Comparison of ENCODE assay signal across 8 mouse cellular contexts in genomic region chr9:57637741-57638322, GRCm38 (mm10). TPM values are rescaled to one million over a fixed set of nuclear protein-coding genes. Genes with fewer than 3 reads are reported as not detected.
DNase-seq lines count a peak whose midpoint lies in the region; ATAC-seq and TF ChIP-seq lines count a peak whose summit lies in the region.

No protein-coding gene starts in this region.

- intact Hi-C loops in heart, postnatal 25 days (cut with DNase I): no loop called here

- TF ChIP-seq CTCF in thymus, adult 2 months (IDR thresholded peaks at IDR 0.05; ENCODE audit: borderline replicate concordance, control insufficient read depth, extremely low read depth, insufficient read depth, low read length, poor library complexity): no peak

- 3% methylated on average over 6 of the region's 6 CpGs for WGBS in thymus, adult 2 months
- 20% methylated on average over 6 of the region's 6 CpGs for WGBS in embryonic facial prominence, embryonic 12.5 days

- H3K4me3 ChIP-seq in thymus, adult 2 months (ENCODE audit: control insufficient read depth, insufficient read depth, low read length): 0 out of 2 replicates have a peak overlapping the region, but pooled peaks have one; percentile 6
- no peak overlapping the region for H3K4me3 ChIP-seq in embryonic facial prominence, embryonic 12.5 days
- H3K4me3 ChIP-seq in megakaryocyte, embryonic 14.5 days (replicated peaks): peak overlapping the region; percentile 98

- DNase-seq in thymus, adult 2 months: peak; percentile 47
- DNase-seq in thymus, adult 18-20 months: no peak
- peak; percentile 48 for DNase-seq in heart, postnatal 25 days (ENCODE audit: low spot score)
- DNase-seq in kidney, postnatal 36 days: peak; percentile 84 to 86
- DNase-seq in thymus, postnatal 4 days: peak; percentile 45
- no peak for DNase-seq in left cerebral cortex, adult 18-20 months (ENCODE audit: low spot score in 2 of 2)

- H3K27me3 ChIP-seq in thymus, adult 2 months (ENCODE audit: control insufficient read depth, insufficient read depth, low read length): no peaks in the 10 kb centered on the region
- H3K27me3 ChIP-seq in embryonic facial prominence, embryonic 12.5 days: no peaks in the 10 kb centered on the region
- H3K27me3 ChIP-seq in megakaryocyte, embryonic 14.5 days (replicated peaks): no peaks in the 10 kb centered on the region

- 0 out of 2 replicates have a peak overlapping the region, but pooled peaks have one; percentile 8 for H3K9ac ChIP-seq in embryonic facial prominence, embryonic 12.5 days

- TF ChIP-seq POLR2A in thymus, adult 2 months (IDR thresholded peaks at IDR 0.05; ENCODE audit: control insufficient read depth, extremely low read depth, insufficient read depth, low read length, poor library complexity): no peak

- peak overlapping the region; percentile 90 for H3K27ac ChIP-seq in thymus, adult 2 months (ENCODE audit: control insufficient read depth, insufficient read depth, low read length)
- H3K27ac ChIP-seq in embryonic facial prominence, embryonic 12.5 days: peak overlapping the region; percentile 87

- no peaks in the 10 kb centered on the region; the same call in 1 of the 2 replicates for H3K36me3 ChIP-seq in thymus, adult 2 months (ENCODE audit: control insufficient read depth, insufficient read depth, low read length)
- H3K36me3 ChIP-seq in embryonic facial prominence, embryonic 12.5 days: peaks cover 18% of the 10 kb centered on the region; the same call in 1 of the 2 replicates
- peaks cover 77% of the 10 kb centered on the region for H3K36me3 ChIP-seq in megakaryocyte, embryonic 14.5 days (replicated peaks; ENCODE audit: low read length)

- peak; percentile 36; the same call in 1 of the 2 replicates for ATAC-seq in embryonic facial prominence, embryonic 12.5 days (ENCODE audit: insufficient number of reproducible peaks, insufficient read depth, low FRiP score, low TSS enrichment)

- H3K4me2 ChIP-seq in embryonic facial prominence, embryonic 12.5 days (replicated peaks): peak overlapping the region; percentile 37

- peaks cover 81% of the 10 kb centered on the region for H3K4me1 ChIP-seq in thymus, adult 2 months (replicated peaks; ENCODE audit: control insufficient read depth, insufficient read depth, low read length)
- peaks cover 56% of the 10 kb centered on the region for H3K4me1 ChIP-seq in embryonic facial prominence, embryonic 12.5 days
- peaks cover 100% of the 10 kb centered on the region for H3K4me1 ChIP-seq in megakaryocyte, embryonic 14.5 days

- H3K9me3 ChIP-seq in embryonic facial prominence, embryonic 12.5 days: no peaks in the 10 kb centered on the region
- no peaks in the 10 kb centered on the region for H3K9me3 ChIP-seq in megakaryocyte, embryonic 14.5 days

RNA-seq across cellular contexts. Expression of gene Csk, which starts 15.6 kb away (rescaled TPM):
- 245 and 301 TPM in 2 replicates for polyA plus RNA-seq in thymus, adult 2 months (2012; rRNA removed)
- 38.0 and 41.1 TPM in 2 replicates for polyA plus RNA-seq in embryonic facial prominence, embryonic 12.5 days (2016; fragmentation: Nextera tagmentation; extraction: Ambion mirVana)
- total RNA-seq in heart, postnatal 25 days (2021): 10 to 100 TPM; 23.5 to 27.4 TPM
- polyA plus RNA-seq in megakaryocyte, embryonic 14.5 days (2012; ENCODE audit: insufficient read depth, low replicate concordance): 400 and 436 TPM in 2 replicates
- 10 to 100 TPM; 35.1 to 37.0 TPM for total RNA-seq in left cerebral cortex, adult 18-20 months (2021)

RNA-seq across cellular contexts. Expression of gene Lman1l, which starts 17.3 kb away (rescaled TPM):
- 0.20 and 0.26 TPM in 2 replicates for polyA plus RNA-seq in thymus, adult 2 months (2012; rRNA removed)
- not detected in 2 replicates for polyA plus RNA-seq in embryonic facial prominence, embryonic 12.5 days (2016; fragmentation: Nextera tagmentation; extraction: Ambion mirVana)
- not detected for total RNA-seq in heart, postnatal 25 days (2021)
- not detected in 2 replicates for polyA plus RNA-seq in megakaryocyte, embryonic 14.5 days (2012; ENCODE audit: insufficient read depth, low replicate concordance)
- total RNA-seq in left cerebral cortex, adult 18-20 months (2021): not detected

RNA-seq across cellular contexts. Expression of gene Cplx3, which starts 31.8 kb away (rescaled TPM):
- polyA plus RNA-seq in thymus, adult 2 months (2012; rRNA removed): 0.04 and 0.34 TPM in 2 replicates
- polyA plus RNA-seq in embryonic facial prominence, embryonic 12.5 days (2016; fragmentation: Nextera tagmentation; extraction: Ambion mirVana): 0.10 and 0.75 TPM in 2 replicates
- total RNA-seq in heart, postnatal 25 days (2021): not detected
- 1.1 TPM in 1 of 2 replicates, not detected in the other for polyA plus RNA-seq in megakaryocyte, embryonic 14.5 days (2012; ENCODE audit: insufficient read depth, low replicate concordance)
- 10 to 100 TPM; 13.0 to 13.6 TPM for total RNA-seq in left cerebral cortex, adult 18-20 months (2021)

RNA-seq across cellular contexts. Expression of gene Cyp1a2, which starts 45.7 kb away (rescaled TPM):
- polyA plus RNA-seq in thymus, adult 2 months (2012; rRNA removed): 1.1 and 2.5 TPM in 2 replicates
- not detected in 2 replicates for polyA plus RNA-seq in embryonic facial prominence, embryonic 12.5 days (2016; fragmentation: Nextera tagmentation; extraction: Ambion mirVana)
- total RNA-seq in heart, postnatal 25 days (2021): not detected
- polyA plus RNA-seq in megakaryocyte, embryonic 14.5 days (2012; ENCODE audit: insufficient read depth, low replicate concordance): not detected in 2 replicates
- total RNA-seq in left cerebral cortex, adult 18-20 months (2021): not detected

RNA-seq across cellular contexts. Expression of gene Ulk3, which starts 48.6 kb away (rescaled TPM):
- 65.7 and 71.9 TPM in 2 replicates for polyA plus RNA-seq in thymus, adult 2 months (2012; rRNA removed)
- 17.3 and 20.8 TPM in 2 replicates for polyA plus RNA-seq in embryonic facial prominence, embryonic 12.5 days (2016; fragmentation: Nextera tagmentation; extraction: Ambion mirVana)
- 1 to 10 TPM; 6.8 to 8.9 TPM for total RNA-seq in heart, postnatal 25 days (2021)
- 3.3 and 4.7 TPM in 2 replicates for polyA plus RNA-seq in megakaryocyte, embryonic 14.5 days (2012; ENCODE audit: insufficient read depth, low replicate concordance)
- total RNA-seq in left cerebral cortex, adult 18-20 months (2021): 10 to 100 TPM; 28.9 to 33.5 TPM

Comparison
In these comparisons a context has a peak if more than half of its experiments do, and no peak if none do; other contexts are left out.
1. DNase-seq: peak in thymus, adult 2 months (single experiment), heart, postnatal 25 days (single experiment), kidney, postnatal 36 days (2 of 2) and thymus, postnatal 4 days (single experiment); none in thymus, adult 18-20 months (0 of 2) and left cerebral cortex, adult 18-20 months (0 of 2).